Mouse (Mus musculus) cortical plate, adult 2 months (tissue): ENCODE data around the gene Cask. TPM values are rescaled to one million over a fixed set of nuclear protein-coding genes. Genes with fewer than 3 reads are reported as not detected.

Source experiments
- H3K27ac ChIP-seq: fragments of 200-500 bp; 2 replicates; pipeline ENCODE4 v1.5.1; 2012; ENCODE audit warnings: low read length, control low read depth, inconsistent platforms; ENCODE audit not compliant: insufficient read depth
- H3K4me1 ChIP-seq: fragments of 200-500 bp; 2 replicates; pipeline ENCODE4 v1.6.1; 2011; ENCODE audit warnings: low read length; ENCODE audit not compliant: control insufficient read depth, insufficient read depth
- H3K4me3 ChIP-seq: fragments of 200-500 bp; 2 replicates; pipeline ENCODE4 v1.5.1; 2011; ENCODE audit warnings: mild to moderate bottlenecking, low read length, control low read depth; ENCODE audit not compliant: insufficient read depth
- CTCF ChIP-seq: fragments of 200-500 bp; IDR thresholded peaks from 2 replicates; pipeline ENCODE4 v1.5.1; 2011; ENCODE audit warnings: mild to moderate bottlenecking, control low read depth, low read length; ENCODE audit not compliant: insufficient read depth; ENCODE audit errors: extremely low read depth
- POLR2A ChIP-seq: fragments of 200-500 bp; IDR thresholded peaks from 2 replicates; pipeline ENCODE4 v1.6.1; 2011; ENCODE audit warnings: mild to moderate bottlenecking, low read length, control low read depth; ENCODE audit not compliant: insufficient read depth; ENCODE audit errors: extremely low read depth
- polyA plus RNA-seq: library from polyadenylated mRNA; depleted of rRNA; stranded (reverse); fragments of >200 nt; gene quantifications from 2 replicates; pipeline ENCODE4 v1.2.3, GENCODE M21; 2012

Gene Cask
- polyA plus RNA-seq, 1 experiment = 32.6 TPM

- H3K4me3 ChIP-seq = no peak overlapping the region
- TF ChIP-seq POLR2A = no peak
- TF ChIP-seq CTCF = no peak
- no peak overlapping the region for H3K27ac ChIP-seq
- no peaks in the 10 kb centered on the region for H3K4me1 ChIP-seq
Observed at GRCm38 (mm10) chrX:13554504-13554903, 296.7 kb downstream of the Cask start.

- Histone ChIP-seq H3K4me3 (no peak overlapping the region), H3K27ac (no peak overlapping the region), H3K4me1 (no peaks in the 10 kb centered on the region)
- TF ChIP-seq CTCF (no peak), POLR2A (no peak)
Observed at GRCm38 (mm10) chrX:13552288-13552687, 298.9 kb downstream of the Cask start.

GRCm38 (mm10) chrX:13551566-13551965 is 299.6 kb downstream of the Cask start:
- TF ChIP-seq POLR2A (no peak), CTCF (no peak)
- Histone ChIP-seq H3K4me1 (no peaks in the 10 kb centered on the region), H3K4me3 (no peak overlapping the region), H3K27ac (no peak overlapping the region)

- Histone ChIP-seq H3K4me1 (no peaks in the 10 kb centered on the region), H3K27ac (no peak overlapping the region), H3K4me3 (no peak overlapping the region)
- TF ChIP-seq POLR2A (no peak), CTCF (no peak)
Observed at GRCm38 (mm10) chrX:13549100-13549499, 302.1 kb downstream of the Cask start.

- peaks cover 5% of the 10 kb centered on the region for H3K4me1 ChIP-seq
- no peak overlapping the region for H3K27ac ChIP-seq
- no peak overlapping the region for H3K4me3 ChIP-seq
- no peak for TF ChIP-seq CTCF
- TF ChIP-seq POLR2A = no peak
Observed at GRCm38 (mm10) chrX:13521288-13521687, 329.9 kb downstream of the Cask start.

- TF ChIP-seq POLR2A (no peak), CTCF (no peak)
- Histone ChIP-seq H3K4me3 (no peak overlapping the region), H3K27ac (peak overlapping the region; percentile 61; the same call in 1 of the 2 replicates), H3K4me1 (peaks cover 5% of the 10 kb centered on the region)
Observed at GRCm38 (mm10) chrX:13520566-13520965, 330.6 kb downstream of the Cask start.

GRCm38 (mm10) chrX:13519408-13519783 is 331.8 kb downstream of the Cask start:
- Histone ChIP-seq H3K27ac (peak overlapping the region; percentile 61; the same call in 1 of the 2 replicates), H3K4me1 (peaks cover 5% of the 10 kb centered on the region), H3K4me3 (no peak overlapping the region)
- no peak for TF ChIP-seq POLR2A
- no peak for TF ChIP-seq CTCF

GRCm38 (mm10) chrX:13518781-13519407 is 332.3 kb downstream of the Cask start:
- Histone ChIP-seq H3K4me3 (no peak overlapping the region), H3K27ac (no peak overlapping the region), H3K4me1 (peaks cover 5% of the 10 kb centered on the region)
- TF ChIP-seq POLR2A = no peak
- TF ChIP-seq CTCF = no peak

GRCm38 (mm10) chrX:13518019-13518418 is 333.1 kb downstream of the Cask start:
- no peak for TF ChIP-seq POLR2A
- Histone ChIP-seq H3K4me1 (peaks cover 5% of the 10 kb centered on the region), H3K27ac (peak overlapping the region; percentile 52; the same call in 1 of the 2 replicates), H3K4me3 (no peak overlapping the region)

GRCm38 (mm10) chrX:13516451-13516850 is 334.7 kb downstream of the Cask start:
- Histone ChIP-seq H3K4me3 (no peak overlapping the region), H3K27ac (peak overlapping the region; percentile 87), H3K4me1 (peaks cover 5% of the 10 kb centered on the region)
- TF ChIP-seq POLR2A (no peak), CTCF (no peak)
